Mouse (Mus musculus) liver, embryonic 14.5 days (tissue): ENCODE results near the gene Gm48551.

Source experiments
- CTCF ChIP-seq: IDR thresholded peaks from 2 replicates; pipeline ENCODE4 v1.5.1; 2016; ENCODE audit warnings: antibody characterized with exemption, low read depth, control low read depth
- EP300 ChIP-seq: IDR thresholded peaks from 2 replicates; pipeline ENCODE4 v1.6.1; 2016; ENCODE audit warnings: antibody characterized with exemption, low read depth

DNA sequence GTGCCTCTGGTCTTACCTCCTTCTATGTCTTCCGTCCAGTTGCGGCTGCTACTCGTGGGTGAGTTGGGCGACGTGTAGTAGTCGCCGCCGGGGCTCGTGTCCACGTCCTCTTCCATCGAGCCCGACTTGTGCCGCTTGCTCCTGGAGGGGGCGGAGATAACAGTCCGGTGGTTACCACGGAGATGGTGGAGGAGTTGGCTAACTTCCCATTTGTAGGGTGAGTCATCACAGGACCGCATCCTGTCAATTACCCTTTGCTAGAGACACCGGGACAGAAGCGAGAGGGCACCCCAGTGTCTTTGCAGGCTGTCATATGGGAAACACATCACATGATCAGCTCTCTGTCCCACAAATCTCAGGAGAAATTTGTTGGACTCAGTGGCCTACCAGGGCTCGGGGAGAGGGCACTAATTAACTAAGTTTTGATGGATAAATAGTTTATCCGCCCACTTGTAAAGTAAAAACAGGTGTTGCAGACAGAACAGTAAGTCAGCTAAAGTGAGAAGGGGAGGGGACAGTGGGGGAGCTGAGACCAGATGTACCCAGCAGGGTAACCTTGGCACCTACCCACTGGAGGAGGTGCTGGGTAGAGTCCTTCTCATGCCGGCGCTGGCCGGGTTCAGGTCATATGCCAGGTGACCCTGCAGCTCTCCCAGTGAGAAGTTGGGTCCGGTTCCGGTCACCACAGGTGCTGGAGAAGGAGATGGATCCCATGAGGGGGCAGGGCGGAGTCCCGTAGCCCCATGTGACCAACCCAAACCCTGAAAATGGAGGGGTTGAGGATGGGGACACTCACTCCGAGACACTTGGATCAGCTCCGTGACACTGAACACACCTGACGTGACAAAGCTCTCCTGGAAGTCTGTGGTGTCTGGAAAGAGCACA is 23.5 kb downstream of the Gm48551 start:
- TF ChIP-seq CTCF: no peak
- no peak for TF ChIP-seq EP300
